Mouse (Mus musculus) G1E (cell line): Measurements from ENCODE around the gene Ddx31. TPM values are rescaled to one million over a fixed set of nuclear protein-coding genes. Genes with fewer than 3 reads are reported as not detected.

Experiments
- ATAC-seq: 2 replicates; pipeline ENCODE4 v1.8.0; 2016; ENCODE audit warnings: mild to moderate bottlenecking; ENCODE audit not compliant: insufficient number of reproducible peaks, poor library complexity, low FRiP score, severe bottlenecking; ENCODE audit errors: extremely low read depth
- DNase-seq: peaks from one replicate; pipeline ENCODE4 v3.0.0; 2012; ENCODE audit warnings: low spot score
- H3K27me3 ChIP-seq: 2 replicates; pipeline ENCODE4 v1.6.1; 2012; ENCODE audit warnings: mild to moderate bottlenecking, low read length, inconsistent platforms; ENCODE audit not compliant: insufficient read depth
- H3K36me3 ChIP-seq: replicated peaks from 2 replicates; pipeline ENCODE3; 2012; ENCODE audit warnings: mild to moderate bottlenecking, inconsistent platforms
- H3K4me1 ChIP-seq: 2 replicates; pipeline ENCODE4 v1.6.1; 2012; ENCODE audit warnings: low read depth, low read length, inconsistent platforms, mixed read lengths; ENCODE audit not compliant: insufficient read depth
- H3K4me3 ChIP-seq: 2 replicates; pipeline ENCODE4 v1.5.1; 2012; ENCODE audit warnings: low read depth, mild to moderate bottlenecking, inconsistent platforms, low read length, moderate library complexity, mixed read lengths
- H3K9me3 ChIP-seq: replicated peaks from 2 replicates; pipeline ENCODE4 v1.6.1; 2012; ENCODE audit warnings: inconsistent platforms
- CTCF ChIP-seq: IDR thresholded peaks from 2 replicates; pipeline ENCODE4 v1.5.1; 2012; ENCODE audit warnings: low read depth, low read length, inconsistent platforms, mixed read lengths
- GATA1 ChIP-seq: IDR thresholded peaks from 2 replicates; pipeline ENCODE4 v1.6.1; 2012; ENCODE audit warnings: borderline replicate concordance, low read length, inconsistent platforms, mixed read lengths
- GATA2 ChIP-seq: IDR thresholded peaks from 2 replicates; pipeline ENCODE4 v1.6.1; 2012; ENCODE audit warnings: low read depth, low read length, inconsistent platforms, borderline replicate concordance
- POLR2AphosphoS5 ChIP-seq: IDR thresholded peaks from 2 replicates; pipeline ENCODE4 v1.6.1; 2012; ENCODE audit warnings: low read depth, low read length, inconsistent platforms; ENCODE audit not compliant: insufficient replicate concordance
- TAL1 ChIP-seq: conservative IDR thresholded peaks from 2 replicates; pipeline ENCODE4 v1.6.1; 2012; ENCODE audit warnings: low read depth, low read length, inconsistent platforms, mixed read lengths
- polyA plus RNA-seq: library from polyadenylated mRNA; stranded (reverse); fragments of >175 nt; gene quantifications from 2 replicates; pipeline ENCODE4 v1.2.3, GENCODE M21; 2012
- total RNA-seq, 2 experiments: library from RNA; stranded (forward) in 1 of 2; stranded (reverse) in 1 of 2; fragments of 200-1000 nt in 1 of 2; fragments of >200 nt in 1 of 2; fragmentation: Nextera tagmentation in 1 of 2; gene quantifications; 2 replicates each; pipeline ENCODE4 v1.2.3; 2014 to 2017

Gene Ddx31
- total and polyA plus RNA-seq, 3 experiments = 5.2 to 13.0 (median 8.4) TPM

DNA sequence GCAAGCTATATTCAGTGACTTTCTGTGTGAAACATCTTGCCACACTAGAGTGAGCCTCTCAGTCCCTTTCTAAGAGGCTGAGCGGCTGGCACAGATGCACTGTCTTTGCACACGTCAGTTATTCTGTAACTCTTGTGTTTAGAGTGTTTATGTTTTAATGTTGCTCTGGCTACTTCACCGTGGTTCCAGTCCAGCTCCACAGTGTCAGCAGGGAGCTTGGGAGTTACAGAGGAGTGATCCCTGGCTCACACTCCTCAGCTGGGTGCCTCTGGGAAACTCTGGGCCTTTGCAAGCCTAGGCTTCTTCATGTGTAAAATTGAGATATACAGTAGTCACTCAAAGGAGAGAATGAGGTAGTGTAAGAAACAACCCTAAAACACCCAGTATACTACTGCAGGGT is 41.8 kb downstream of the Ddx31 start:
- Histone ChIP-seq H3K4me3 (no peak overlapping the region), H3K36me3 (peaks cover 92% of the 10 kb centered on the region), H3K27me3 (no peaks in the 10 kb centered on the region), H3K4me1 (no peaks in the 10 kb centered on the region), H3K9me3 (no peaks in the 10 kb centered on the region)
- ATAC-seq (no peak), DNase-seq (no peak)
- no peak for TF ChIP-seq CTCF

DNA sequence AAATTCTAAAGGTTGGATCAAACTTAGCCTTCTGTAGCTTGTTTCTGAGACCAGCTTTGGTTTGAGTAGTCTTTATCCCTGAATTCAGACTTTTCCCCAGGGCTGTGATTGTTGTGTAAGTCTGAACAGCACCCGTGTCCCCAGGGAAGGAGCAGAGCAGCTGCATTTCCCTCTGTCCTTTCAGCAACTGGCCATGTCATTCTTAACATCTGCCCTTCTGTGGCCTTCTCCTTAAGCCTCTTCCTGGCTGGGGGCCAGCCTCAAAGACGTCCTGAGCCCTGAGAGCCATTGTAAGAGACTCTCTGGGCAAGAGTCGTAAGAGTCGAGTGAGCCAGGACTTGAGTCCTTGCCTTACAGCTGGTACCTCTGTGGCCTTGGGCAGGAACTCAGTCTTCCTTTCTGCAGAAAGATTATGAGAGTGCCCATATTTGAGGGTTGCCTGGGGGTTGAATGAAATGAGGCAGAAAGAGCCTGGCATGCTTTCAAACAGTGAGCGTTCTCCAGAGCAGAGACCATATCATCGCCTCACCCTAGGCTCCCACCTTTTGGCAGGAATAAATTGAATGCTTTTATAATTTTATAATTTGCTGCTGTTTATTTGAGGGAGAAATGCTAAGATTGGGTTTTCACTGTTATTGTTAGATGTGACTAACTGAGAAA is 42.8 kb downstream of the Ddx31 start:
- Histone ChIP-seq H3K36me3 (peaks cover 92% of the 10 kb centered on the region), H3K4me1 (no peaks in the 10 kb centered on the region), H3K4me3 (no peak overlapping the region), H3K27me3 (no peaks in the 10 kb centered on the region), H3K9me3 (no peaks in the 10 kb centered on the region)
- TF ChIP-seq GATA1 (no peak), TAL1 (no peak), POLR2AphosphoS5 (no peak), CTCF (no peak), GATA2 (no peak)
- ATAC-seq (no peak), DNase-seq (no peak)

DNA sequence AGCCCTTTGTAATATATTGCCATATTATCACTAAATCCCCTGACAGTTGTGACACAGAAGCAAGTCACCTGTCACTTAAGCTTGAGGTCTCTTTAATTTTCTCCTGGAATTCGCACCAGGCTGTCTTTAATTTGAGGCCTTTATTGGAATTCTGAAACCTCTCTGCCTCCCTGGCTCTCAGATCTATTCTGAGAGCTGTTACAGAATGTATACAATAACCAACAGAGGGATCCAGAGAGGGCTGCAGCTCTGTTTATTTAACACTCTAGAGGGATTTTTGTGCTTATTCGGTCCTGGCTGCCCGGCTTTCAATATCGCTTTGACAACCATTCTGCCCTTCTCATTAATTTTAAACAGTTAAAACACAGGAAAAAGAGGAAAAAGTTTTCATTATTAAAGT is 44.7 kb downstream of the Ddx31 start:
- Histone ChIP-seq H3K36me3 (peaks cover 97% of the 10 kb centered on the region), H3K4me3 (no peak overlapping the region), H3K9me3 (no peaks in the 10 kb centered on the region), H3K4me1 (no peaks in the 10 kb centered on the region), H3K27me3 (no peaks in the 10 kb centered on the region)
- TF ChIP-seq TAL1 (no peak), CTCF (no peak), GATA1 (no peak), POLR2AphosphoS5 (no peak), GATA2 (no peak)
- ATAC-seq (no peak), DNase-seq (no peak)

DNA sequence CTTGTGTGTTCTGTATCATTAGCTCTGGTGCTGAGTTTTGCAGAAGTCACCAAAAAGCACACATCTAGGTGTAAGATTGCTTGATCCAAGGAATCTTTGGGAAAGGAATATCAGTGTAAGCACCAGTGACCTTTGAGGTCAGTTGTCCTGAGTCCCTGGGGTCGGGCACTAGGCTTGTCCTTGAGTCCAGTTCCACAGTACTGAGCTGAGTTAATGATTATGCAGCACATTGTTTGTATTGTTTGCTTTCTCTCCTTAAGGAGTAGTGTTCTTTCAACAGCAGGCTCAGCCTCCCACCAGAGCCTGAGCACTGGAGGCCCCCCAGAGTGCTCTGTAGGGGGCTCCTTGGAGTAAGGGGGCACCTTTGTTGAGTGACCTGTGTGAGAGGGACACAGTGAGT is 52.6 kb downstream of the Ddx31 start:
- Histone ChIP-seq H3K27me3 (no peaks in the 10 kb centered on the region), H3K4me3 (no peak overlapping the region), H3K36me3 (peaks cover 99% of the 10 kb centered on the region), H3K4me1 (peaks cover 29% of the 10 kb centered on the region), H3K9me3 (no peaks in the 10 kb centered on the region)
- ATAC-seq = no peak
- no peak for DNase-seq
- TF ChIP-seq GATA2 (no peak), POLR2AphosphoS5 (no peak), TAL1 (no peak), GATA1 (no peak), CTCF (no peak)

DNA sequence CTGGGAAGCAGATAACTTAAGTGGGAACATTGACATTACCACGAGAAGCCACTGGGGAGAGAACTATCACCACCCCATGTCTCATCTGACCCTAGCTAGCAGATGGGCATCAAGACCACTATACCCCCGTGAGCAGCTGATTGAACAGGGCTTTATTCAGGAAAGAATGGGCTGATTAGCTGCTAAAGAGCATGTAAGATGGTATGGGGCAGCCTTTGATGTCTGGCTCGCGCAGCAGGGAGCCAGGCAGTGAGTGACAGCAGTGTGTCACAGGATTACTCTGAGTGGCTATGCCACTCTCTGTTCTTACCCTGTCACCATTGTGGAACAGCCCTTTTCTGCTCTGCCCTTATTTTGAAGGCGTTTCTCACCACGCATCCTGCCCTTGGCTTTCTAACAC is 53.3 kb downstream of the Ddx31 start:
- Histone ChIP-seq H3K9me3 (no peaks in the 10 kb centered on the region), H3K4me3 (no peak overlapping the region), H3K4me1 (peaks cover 29% of the 10 kb centered on the region), H3K27me3 (no peaks in the 10 kb centered on the region), H3K36me3 (peaks cover 99% of the 10 kb centered on the region)
- ATAC-seq (no peak), DNase-seq (no peak)
- no peak for TF ChIP-seq POLR2AphosphoS5
- no peak for TF ChIP-seq GATA1
- no peak for TF ChIP-seq TAL1
- TF ChIP-seq CTCF = no peak
- TF ChIP-seq GATA2 = no peak

DNA sequence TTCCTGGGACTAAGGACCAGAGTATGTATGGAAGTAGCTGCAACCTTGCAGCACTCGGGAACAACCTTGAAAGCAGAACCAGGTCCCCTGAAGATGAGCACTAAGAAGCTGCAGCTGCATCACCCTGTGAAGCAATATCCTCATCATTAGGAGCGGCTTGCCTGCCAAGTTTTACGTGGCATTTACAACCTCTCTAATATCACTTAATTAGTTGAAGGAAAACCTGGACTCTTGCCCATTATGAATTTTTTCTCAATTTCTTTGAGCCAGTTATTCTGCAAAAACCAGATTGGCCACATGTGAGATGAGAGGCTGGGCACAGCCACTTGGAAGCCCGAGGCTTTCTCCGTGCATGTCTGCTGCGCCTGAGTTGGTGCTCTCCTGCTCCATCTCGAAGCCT is 55.7 kb downstream of the Ddx31 start:
- TF ChIP-seq GATA2 = no peak
- TF ChIP-seq CTCF = no peak
- TF ChIP-seq POLR2AphosphoS5 = no peak
- no peak for TF ChIP-seq GATA1
- no peak for TF ChIP-seq TAL1
- ATAC-seq (no peak), DNase-seq (no peak)
- Histone ChIP-seq H3K4me1 (peaks cover 26% of the 10 kb centered on the region), H3K9me3 (no peaks in the 10 kb centered on the region), H3K36me3 (peaks cover 99% of the 10 kb centered on the region), H3K27me3 (no peaks in the 10 kb centered on the region), H3K4me3 (no peak overlapping the region)
